Comparison of ENCODE assay signal across 11 mouse cellular contexts in the genomic region with DNA sequence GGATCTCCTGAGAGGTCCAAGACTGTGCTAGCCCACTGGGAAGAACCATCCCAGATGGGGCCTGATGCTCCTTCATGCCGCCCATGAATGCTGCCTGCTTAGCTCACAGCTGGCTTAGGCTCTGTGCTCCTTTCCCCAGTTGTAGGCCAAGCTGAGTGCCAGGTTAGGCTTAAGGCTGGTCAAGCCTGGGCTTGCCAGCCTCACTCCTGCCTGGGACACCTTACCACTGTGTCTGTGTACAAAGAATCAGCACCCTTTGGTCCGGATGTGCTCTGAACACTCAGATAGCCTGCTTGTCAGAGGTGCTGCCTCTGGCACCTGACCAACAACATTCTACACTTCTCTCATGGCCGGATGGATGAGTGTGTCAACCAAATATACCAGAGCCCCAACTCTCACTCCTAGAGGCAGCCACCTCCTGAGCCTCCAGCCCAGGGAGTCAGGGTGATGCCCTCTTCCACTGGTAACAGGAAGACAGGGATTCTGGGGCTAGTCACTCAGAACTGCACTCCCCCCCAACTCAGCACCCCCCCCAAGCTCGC. TPM values are rescaled to one million over a fixed set of nuclear protein-coding genes. Genes with fewer than 3 reads are reported as not detected.
DNase-seq lines count a peak whose midpoint lies in the region; ATAC-seq and TF ChIP-seq lines count a peak whose summit lies in the region.
"Had no signal": no experiment of that assay in that cellular context is flagged by ENCODE, and none has a peak within 500 bp of the region (broad histone marks: within the 10 kb centered on the region; RNA-seq: fewer than 3 reads in every experiment).

No protein-coding gene starts in this region.

- no peak overlapping the region for H3K9ac ChIP-seq in intestine, embryonic 14.5 days (ENCODE audit: low read length)
- H3K9ac ChIP-seq in intestine, postnatal 0 days (ENCODE audit: low read depth, low read length), result no peak overlapping the region
- no peak overlapping the region for H3K9ac ChIP-seq in intestine, embryonic 15.5 days

- H3K36me3 ChIP-seq in intestine, embryonic 14.5 days (ENCODE audit: control insufficient read depth, insufficient read depth, low read length), result no peaks in the 10 kb centered on the region
- no peaks in the 10 kb centered on the region for H3K36me3 ChIP-seq in intestine, postnatal 0 days (ENCODE audit: control insufficient read depth, insufficient read depth)
- H3K36me3 ChIP-seq in spleen, adult 2 months (ENCODE audit: control insufficient read depth, insufficient read depth, low read length), result no peaks in the 10 kb centered on the region
- no peaks in the 10 kb centered on the region for H3K36me3 ChIP-seq in intestine, embryonic 15.5 days

- TF ChIP-seq POLR2A in spleen, adult 2 months (IDR thresholded peaks at IDR 0.05; ENCODE audit: low read depth, low read length), result no peak

- intact Hi-C loops in left cerebral cortex, postnatal 4 days (cut with DNase I), result no loop called here

- peak overlapping the region; percentile 27; the same call in 1 of the 2 replicates for H3K27ac ChIP-seq in intestine, embryonic 14.5 days (ENCODE audit: low read depth)
- H3K27ac ChIP-seq in intestine, postnatal 0 days (ENCODE audit: low read depth, low read length), result no peak overlapping the region
- 0 out of 2 replicates have a peak overlapping the region, but pooled peaks have one; percentile 38 for H3K27ac ChIP-seq in spleen, adult 2 months (ENCODE audit: insufficient read depth, low read length)
- 0 out of 2 replicates have a peak overlapping the region, but pooled peaks have one; percentile 27 for H3K27ac ChIP-seq in intestine, embryonic 15.5 days

- peaks cover 54% of the 10 kb centered on the region for H3K4me1 ChIP-seq in intestine, embryonic 14.5 days (replicated peaks; ENCODE audit: control insufficient read depth, insufficient read depth, low read length)
- H3K4me1 ChIP-seq in intestine, postnatal 0 days (replicated peaks; ENCODE audit: control insufficient read depth, insufficient read depth, low read length), result peaks cover 19% of the 10 kb centered on the region; the same call in 1 of the 2 replicates
- no peaks in the 10 kb centered on the region; the same call in 1 of the 2 replicates for H3K4me1 ChIP-seq in spleen, adult 2 months (ENCODE audit: control insufficient read depth, insufficient read depth, insufficient read length)
- peaks cover 67% of the 10 kb centered on the region for H3K4me1 ChIP-seq in intestine, embryonic 15.5 days (replicated peaks)

- no peaks in the 10 kb centered on the region for H3K27me3 ChIP-seq in intestine, embryonic 14.5 days (replicated peaks; ENCODE audit: control insufficient read depth, insufficient read depth, low read length)
- H3K27me3 ChIP-seq in intestine, postnatal 0 days (replicated peaks; ENCODE audit: control insufficient read depth, insufficient read depth, low read length), result no peaks in the 10 kb centered on the region
- no peaks in the 10 kb centered on the region for H3K27me3 ChIP-seq in spleen, adult 2 months (ENCODE audit: control insufficient read depth, insufficient read depth, low read length)
- H3K27me3 ChIP-seq in intestine, embryonic 15.5 days (replicated peaks), result no peaks in the 10 kb centered on the region

- no peak for DNase-seq in intestine, embryonic 14.5 days (ENCODE audit: low spot score)
- no peak for DNase-seq in spleen, adult 2 months (ENCODE audit: low read depth in 1 of 2, low spot score in 2 of 2)
- DNase-seq in spleen, adult 12 weeks (ENCODE audit: low spot score), result no peak
- no peak for DNase-seq in ovary, postnatal 36 days (ENCODE audit: low spot score)
- no peak for DNase-seq in left cerebral cortex, postnatal 4 days
- DNase-seq: kidney, adult 9 months; retina, postnatal 1 day had no signal

- H3K9me3 ChIP-seq in intestine, embryonic 14.5 days (ENCODE audit: control insufficient read depth, low read length), result no peaks in the 10 kb centered on the region
- no peaks in the 10 kb centered on the region for H3K9me3 ChIP-seq in intestine, postnatal 0 days (ENCODE audit: control insufficient read depth)
- H3K9me3 ChIP-seq in intestine, embryonic 15.5 days, result no peaks in the 10 kb centered on the region

- no peak overlapping the region for H3K4me3 ChIP-seq in intestine, embryonic 14.5 days (ENCODE audit: low read depth, low read length)
- H3K4me3 ChIP-seq in intestine, postnatal 0 days (ENCODE audit: low read depth, low read length), result no peak overlapping the region
- H3K4me3 ChIP-seq in spleen, adult 2 months (ENCODE audit: extremely low read depth, insufficient read depth, insufficient read length), result no peak overlapping the region
- H3K4me3 ChIP-seq in intestine, embryonic 15.5 days (replicated peaks), result no peak overlapping the region

- no peak overlapping the region for H3K4me2 ChIP-seq in intestine, embryonic 14.5 days (ENCODE audit: low read length)
- no peak overlapping the region for H3K4me2 ChIP-seq in intestine, postnatal 0 days (replicated peaks; ENCODE audit: low read depth)
- no peak overlapping the region for H3K4me2 ChIP-seq in intestine, embryonic 15.5 days (replicated peaks)

- no peak for TF ChIP-seq CTCF in intestine, postnatal 0 days (IDR thresholded peaks at IDR 0.05; ENCODE audit: low read depth)
- no peak for TF ChIP-seq CTCF in spleen, adult 2 months (IDR thresholded peaks at IDR 0.05; ENCODE audit: extremely low read depth, insufficient read depth, insufficient read length, insufficient replicate concordance)

- no peak for ATAC-seq in intestine, embryonic 14.5 days (replicated peaks; ENCODE audit: low FRiP score, low TSS enrichment, low read depth)
- no peak for ATAC-seq in intestine, postnatal 0 days
- no peak for ATAC-seq in intestine, embryonic 15.5 days
- ATAC-seq: forebrain, embryonic 14.5 days had no signal

- 61% methylated on average over 4 of the region's 4 CpGs for WGBS in intestine, embryonic 14.5 days
- 61% methylated on average over 4 of the region's 4 CpGs for WGBS in intestine, postnatal 0 days
- 78% methylated on average over 4 of the region's 4 CpGs for WGBS in spleen, adult 2 months
- WGBS in intestine, embryonic 15.5 days, result 67% methylated on average over 4 of the region's 4 CpGs

RNA-seq across cellular contexts. Expression of gene Dagla, which starts 15.0 kb away (rescaled TPM):
- 4.2 and 4.7 TPM in 2 replicates for polyA plus RNA-seq in intestine, embryonic 14.5 days (2014; fragmentation: Nextera tagmentation; extraction: Ambion mirVana)
- polyA plus RNA-seq in intestine, postnatal 0 days (2015; fragmentation: Nextera tagmentation; extraction: Ambion mirVana), result 1.3 TPM in 2 replicates
- 4.4 and 5.5 TPM in 2 replicates for polyA plus RNA-seq in spleen, adult 2 months (2012; rRNA removed)
- polyA plus RNA-seq in intestine, embryonic 15.5 days (2015; fragmentation: Nextera tagmentation; extraction: Ambion mirVana), result 3.5 and 3.6 TPM in 2 replicates
- 10 to 100 TPM; 44.1 to 44.6 TPM for total RNA-seq in left cerebral cortex, postnatal 4 days (2021)
- total RNA-seq: megakaryocyte-erythroid progenitor cell, adult 5-6 weeks had no signal

RNA-seq across cellular contexts. Expression of gene Myrf, which starts 49.1 kb away (rescaled TPM):
- 26.0 and 26.3 TPM in 2 replicates for polyA plus RNA-seq in intestine, embryonic 14.5 days (2014; fragmentation: Nextera tagmentation; extraction: Ambion mirVana)
- 4.1 and 4.5 TPM in 2 replicates for polyA plus RNA-seq in intestine, postnatal 0 days (2015; fragmentation: Nextera tagmentation; extraction: Ambion mirVana)
- polyA plus RNA-seq in spleen, adult 2 months (2012; rRNA removed), result 2.3 and 3.8 TPM in 2 replicates
- polyA plus RNA-seq in intestine, embryonic 15.5 days (2015; fragmentation: Nextera tagmentation; extraction: Ambion mirVana), result 12.0 and 14.4 TPM in 2 replicates
- total RNA-seq in left cerebral cortex, postnatal 4 days (2021), result 1 to 10 TPM; 1.6 to 1.8 TPM
- total RNA-seq: megakaryocyte-erythroid progenitor cell, adult 5-6 weeks had no signal
